Comparison of ENCODE assay signal across 7 mouse cellular contexts in the genomic region with DNA sequence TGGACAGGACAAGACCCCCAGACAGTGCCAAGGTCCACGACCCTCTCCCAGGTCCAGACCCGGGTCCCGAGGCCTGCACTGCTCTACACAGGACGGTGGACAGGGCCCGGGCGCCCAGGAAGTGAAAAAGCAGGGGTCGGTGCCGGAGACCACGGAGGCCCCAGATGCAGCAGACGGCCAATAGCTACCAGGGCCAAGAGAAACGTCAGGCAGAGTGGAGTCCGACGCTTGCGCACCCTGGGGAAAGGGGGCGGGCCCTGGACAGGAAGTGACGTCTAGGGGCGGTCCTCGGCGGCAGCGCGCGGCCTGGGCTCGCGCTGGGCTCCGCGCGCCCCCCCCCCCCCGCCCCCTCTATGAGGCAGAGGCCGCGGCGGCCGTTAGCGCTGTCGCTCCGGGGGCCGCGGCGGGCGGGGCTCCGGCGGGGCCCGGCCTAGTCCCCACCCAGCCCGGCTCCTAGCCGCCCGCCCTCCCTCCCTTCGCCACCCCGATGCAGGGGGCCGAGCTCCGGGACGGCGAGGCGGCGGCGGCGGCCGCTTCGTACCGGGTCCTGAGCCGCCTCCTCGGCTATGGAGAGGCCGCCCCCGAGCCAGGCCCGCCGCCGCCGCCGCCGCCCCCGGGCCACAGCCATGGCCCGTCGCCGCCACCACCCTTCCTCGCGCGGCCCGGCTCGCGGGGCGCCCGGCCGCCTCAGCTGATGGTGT. TPM values are rescaled to one million over a fixed set of nuclear protein-coding genes. Genes with fewer than 3 reads are reported as not detected.
DNase-seq lines count a peak whose midpoint lies in the region; ATAC-seq lines count a peak whose summit lies in the region.

Socs7 (plus strand) TSS at position 604 of the 701 bp plus-strand sequence.

- H3K27me3 ChIP-seq in intestine, embryonic 15.5 days (replicated peaks) = no peaks in the 10 kb centered on the region
- no peaks in the 10 kb centered on the region for H3K27me3 ChIP-seq in midbrain, embryonic 10.5 days (ENCODE audit: low read depth, poor library complexity, severe bottlenecking)

- peak within 1 kb of the TSS; percentile 84 for H3K27ac ChIP-seq in intestine, embryonic 15.5 days
- peak within 1 kb of the TSS; percentile 94 for H3K27ac ChIP-seq in midbrain, embryonic 10.5 days (replicated peaks)

- peak; percentile 95 to 97 for DNase-seq in adrenal gland, adult (ENCODE audit: inconsistent age in 2 of 2, low spot score in 1 of 2)
- DNase-seq in embryo, embryonic 10.5 days (ENCODE audit: low spot score) = peak; percentile 92
- DNase-seq in gastrocnemius, postnatal 25 days = peak; percentile 96
- peak; percentile 94 to 97 for DNase-seq in left cerebral cortex, postnatal 25 days (ENCODE audit: low spot score in 2 of 2)
- peak; percentile 94 for DNase-seq in midbrain, embryonic 10.5 days (ENCODE audit: low spot score)
- DNase-seq in right cerebral cortex, postnatal 4 days = peak; percentile 93

- WGBS in intestine, embryonic 15.5 days = under 1% methylated on average over 24 of the region's 81 CpGs
- WGBS in midbrain, embryonic 10.5 days = under 1% methylated on average over 55 of the region's 81 CpGs

- no peaks in the 10 kb centered on the region for H3K9me3 ChIP-seq in intestine, embryonic 15.5 days
- H3K9me3 ChIP-seq in midbrain, embryonic 10.5 days (replicated peaks) = no peaks in the 10 kb centered on the region

- H3K4me3 ChIP-seq in intestine, embryonic 15.5 days (replicated peaks) = peak within 1 kb of the TSS; percentile 98
- H3K4me3 ChIP-seq in midbrain, embryonic 10.5 days = peak within 1 kb of the TSS; percentile 100

- peak within 1 kb of the TSS; percentile 96 for H3K9ac ChIP-seq in intestine, embryonic 15.5 days

- peak within 1 kb of the TSS; percentile 89 for H3K4me2 ChIP-seq in intestine, embryonic 15.5 days (replicated peaks)

- peaks cover 11% of the 10 kb centered on the region; the same call in 1 of the 2 replicates for H3K4me1 ChIP-seq in intestine, embryonic 15.5 days (replicated peaks)
- H3K4me1 ChIP-seq in midbrain, embryonic 10.5 days = peaks cover 35% of the 10 kb centered on the region

- peak; percentile 96 for ATAC-seq in intestine, embryonic 15.5 days

- intact Hi-C loops in left cerebral cortex, postnatal 25 days (cut with DNase I) = loop anchor here (2.0 kb wide), 1 partner anchor 39 kb away; no protein-coding TSS in a partner anchor

- H3K36me3 ChIP-seq in intestine, embryonic 15.5 days = no peaks in the 10 kb centered on the region
- 0 out of 2 replicates have a peak, but pooled peaks cover 1% of the 10 kb centered on the region for H3K36me3 ChIP-seq in midbrain, embryonic 10.5 days

RNA-seq across cellular contexts. Expression of gene Socs7, which starts in this region (rescaled TPM):
- 10 to 100 TPM; 38.9 to 39.2 TPM for total RNA-seq in gastrocnemius, postnatal 25 days (2021)
- 2.6 and 3.5 TPM in 2 replicates for polyA plus RNA-seq in intestine, embryonic 15.5 days (2015; fragmentation: Nextera tagmentation; extraction: Ambion mirVana)
- 10 to 100 TPM; 87.3 to 94.1 TPM for total RNA-seq in left cerebral cortex, postnatal 25 days (2021)
- polyA plus RNA-seq in midbrain, embryonic 10.5 days (2016; fragmentation: Nextera tagmentation; extraction: Ambion mirVana) = 3.6 and 4.6 TPM in 2 replicates

Comparison
In these comparisons a context has a peak if more than half of its experiments do, and no peak if none do; other contexts are left out.
1. Peak in every context shown above with its lines: DNase-seq, ATAC-seq, H3K4me3 ChIP-seq and H3K27ac ChIP-seq.